Mouse (Mus musculus): Measurements from ENCODE around the gene Rbfox3. TPM values are rescaled to one million over a fixed set of nuclear protein-coding genes. Genes with fewer than 3 reads are reported as not detected.

Gene Rbfox3
- total and polyA plus RNA-seq, 3 experiments: not detected

DNA sequence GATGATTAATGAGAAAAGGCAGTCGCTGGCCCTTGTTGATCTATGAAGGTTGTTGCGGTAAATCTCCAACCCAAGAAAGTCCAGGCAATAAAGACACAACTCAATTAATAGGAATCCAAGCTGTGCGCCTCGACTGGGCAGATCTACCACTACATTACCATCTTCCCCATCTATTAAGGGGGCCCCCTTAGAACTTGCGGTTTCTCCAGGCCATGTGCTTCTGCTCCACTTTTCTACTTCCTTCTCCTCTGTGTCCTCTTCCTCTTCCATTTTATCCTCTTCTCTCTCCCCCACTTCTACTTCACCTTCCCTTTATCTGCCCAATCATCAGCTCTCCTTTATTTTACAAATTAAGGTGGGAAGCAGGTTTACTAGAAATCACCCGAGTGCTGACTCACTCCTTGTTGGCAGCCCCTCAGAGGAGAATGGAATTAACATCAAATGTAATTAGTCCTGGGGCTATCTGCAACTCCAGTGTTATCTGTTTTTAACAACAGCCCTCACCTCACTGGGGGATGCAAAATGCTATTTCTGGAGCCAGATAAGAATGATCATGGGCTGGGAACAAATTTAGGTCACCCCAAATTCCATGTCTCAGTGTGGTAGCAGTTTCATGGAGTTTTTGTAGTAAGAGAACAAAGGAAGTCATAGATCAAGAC is 437.4 kb downstream of the Rbfox3 start:
- Histone ChIP-seq H3K9me3 (replicated peaks; ENCODE audit: low read length) (no peaks in the 10 kb centered on the region), H3K4me1 (ENCODE audit: control insufficient read depth in 1 of 2, insufficient read depth in 2 of 2) (peaks cover 0 to 11% of the 10 kb centered on the region in 2 experiments; a peak in 2 of 4 replicates), H3K27me3 (replicated peaks) (peaks cover 59% of the 10 kb centered on the region), H3K4me2 (ENCODE audit: insufficient read depth, low read depth, poor library complexity, severe bottlenecking) (no peak overlapping the region), H3K4me3 (replicated peaks in 1 of 3; ENCODE audit: low read depth in 2 of 3, low read length in 2 of 3, poor library complexity in 1 of 3) (no peak overlapping the region), H3K27ac (ENCODE audit: insufficient read depth, low read depth) (no peak overlapping the region), H3K36me3 (replicated peaks in 1 of 2; ENCODE audit: control insufficient read depth in 1 of 2, insufficient read depth in 1 of 2, low read length in 1 of 2) (peaks cover 0 to 3% of the 10 kb centered on the region in 2 experiments), H3K9ac (ENCODE audit: insufficient read depth, low read depth) (no peak overlapping the region), H3K79me2 (replicated peaks; ENCODE audit: control insufficient read depth, extremely low read depth, insufficient read depth, poor library complexity, severe bottlenecking) (no peaks in the 10 kb centered on the region)
- dilution Hi-C loops (cut with MboI; ENCODE audit: extremely low pct_ligation_motif_present, extremely low pct_unique_long_range_greater_than_20kb, low sequenced_read_pairs): no loop called here
- TF ChIP-seq ELF1 (IDR thresholded peaks at IDR 0.05; ENCODE audit: low read depth, low read length) (no peak), CHD1 (IDR thresholded peaks at IDR 0.05; ENCODE audit: low read depth, low read length) (no peak), NELFE (IDR thresholded peaks at IDR 0.05; ENCODE audit: low read depth, low read length) (no peak), ETS1 (conservative IDR thresholded peaks at IDR 0.05; ENCODE audit: low read depth, low read length) (no peak), ZC3H11A (IDR thresholded peaks at IDR 0.05; ENCODE audit: low read depth, low read length) (no peak), ZNF384 (IDR thresholded peaks at IDR 0.05; ENCODE audit: low read depth, low read length) (no peak), ZKSCAN1 (IDR thresholded peaks at IDR 0.05; ENCODE audit: borderline replicate concordance, low read depth, low read length) (no peak), UBTF (IDR thresholded peaks at IDR 0.05; ENCODE audit: low read depth, low read length) (no peak), BHLHE40 (IDR thresholded peaks at IDR 0.05; ENCODE audit: low read depth, low read length) (no peak), MAFK (IDR thresholded peaks at IDR 0.05; ENCODE audit: insufficient replicate concordance, low read length) (no peak), GABPA (IDR thresholded peaks at IDR 0.05; ENCODE audit: insufficient replicate concordance, low read depth, low read length) (no peak), MEF2A (IDR thresholded peaks at IDR 0.05; ENCODE audit: borderline replicate concordance, low read depth, low read length) (no peak), POLR2A (IDR thresholded peaks at IDR 0.05; ENCODE audit: low read depth, low read length) (no peak), RCOR1 (conservative IDR thresholded peaks at IDR 0.05; ENCODE audit: low read depth, low read length) (no peak), E2F4 (IDR thresholded peaks at IDR 0.05; ENCODE audit: insufficient replicate concordance, low read depth, low read length) (no peak), TBP (conservative IDR thresholded peaks at IDR 0.05; ENCODE audit: low read depth, low read length) (no peak)
- in situ Hi-C loops (cut with MboI; ENCODE audit: low pct_ligation_motif_present, low pct_unique_long_range_greater_than_20kb, low sequenced_read_pairs): no loop called here
- no peak for DNase-seq (ENCODE audit: extremely low read depth)

DNA sequence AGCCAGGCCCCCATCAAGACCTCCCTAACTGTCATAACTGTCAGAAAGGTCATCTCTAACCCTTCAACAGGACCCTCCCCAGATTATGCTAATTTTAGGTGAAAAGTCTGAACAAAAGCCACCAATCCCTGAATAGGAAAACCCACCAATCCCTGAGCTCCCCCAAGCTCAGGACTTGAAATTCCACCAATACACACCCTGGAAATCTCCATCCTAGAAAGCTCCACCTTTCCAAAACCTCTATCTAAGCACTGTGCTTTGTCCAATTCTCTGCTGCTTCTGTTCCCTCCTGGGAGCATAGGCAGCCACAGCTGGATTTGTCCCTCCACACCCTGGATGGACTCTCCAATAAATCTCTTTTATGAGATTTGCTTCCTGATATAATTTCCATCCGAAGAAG is 438.2 kb downstream of the Rbfox3 start:
- in situ Hi-C loops (cut with MboI; ENCODE audit: low pct_ligation_motif_present, low pct_unique_long_range_greater_than_20kb, low sequenced_read_pairs) (no loop called here), dilution Hi-C loops (cut with MboI; ENCODE audit: extremely low pct_ligation_motif_present, extremely low pct_unique_long_range_greater_than_20kb, low sequenced_read_pairs) (no loop called here)
- Histone ChIP-seq H3K4me1 (ENCODE audit: control insufficient read depth in 1 of 2, insufficient read depth in 2 of 2) (peaks cover 0 to 11% of the 10 kb centered on the region in 2 experiments; a peak in 2 of 4 replicates), H3K9ac (ENCODE audit: insufficient read depth, low read depth) (no peak overlapping the region), H3K27ac (ENCODE audit: insufficient read depth, low read depth) (no peak overlapping the region), H3K4me2 (ENCODE audit: insufficient read depth, low read depth, poor library complexity, severe bottlenecking) (no peak overlapping the region), H3K4me3 (replicated peaks in 1 of 3; ENCODE audit: low read depth in 2 of 3, low read length in 2 of 3, poor library complexity in 1 of 3) (no peak overlapping the region), H3K27me3 (replicated peaks) (peaks cover 64% of the 10 kb centered on the region), H3K36me3 (replicated peaks in 1 of 2; ENCODE audit: control insufficient read depth in 1 of 2, insufficient read depth in 1 of 2, low read length in 1 of 2) (no peaks in the 10 kb centered on the region), H3K79me2 (replicated peaks; ENCODE audit: control insufficient read depth, extremely low read depth, insufficient read depth, poor library complexity, severe bottlenecking) (no peaks in the 10 kb centered on the region), H3K9me3 (replicated peaks; ENCODE audit: low read length) (no peaks in the 10 kb centered on the region)
- DNase-seq (ENCODE audit: extremely low read depth): no peak
- TF ChIP-seq ELF1 (IDR thresholded peaks at IDR 0.05; ENCODE audit: low read depth, low read length): no peak
- no peak for TF ChIP-seq MAX (IDR thresholded peaks at IDR 0.05; ENCODE audit: low read length)
- TF ChIP-seq EP300 (IDR thresholded peaks at IDR 0.05; ENCODE audit: low read length): no peak
- no peak for TF ChIP-seq BHLHE40 (IDR thresholded peaks at IDR 0.05; ENCODE audit: low read depth, low read length)
- no peak for TF ChIP-seq MXI1 (IDR thresholded peaks at IDR 0.05; ENCODE audit: low read depth, low read length)
- no peak for TF ChIP-seq USF2 (conservative IDR thresholded peaks at IDR 0.05; ENCODE audit: low read depth, low read length)
- no peak for TF ChIP-seq RCOR1 (conservative IDR thresholded peaks at IDR 0.05; ENCODE audit: low read depth, low read length)
- TF ChIP-seq MAFK (IDR thresholded peaks at IDR 0.05; ENCODE audit: insufficient replicate concordance, low read length): no peak

All from CH12.LX (cell line).